10 mouse cellular contexts compared by ENCODE assay signal in the genomic region with DNA sequence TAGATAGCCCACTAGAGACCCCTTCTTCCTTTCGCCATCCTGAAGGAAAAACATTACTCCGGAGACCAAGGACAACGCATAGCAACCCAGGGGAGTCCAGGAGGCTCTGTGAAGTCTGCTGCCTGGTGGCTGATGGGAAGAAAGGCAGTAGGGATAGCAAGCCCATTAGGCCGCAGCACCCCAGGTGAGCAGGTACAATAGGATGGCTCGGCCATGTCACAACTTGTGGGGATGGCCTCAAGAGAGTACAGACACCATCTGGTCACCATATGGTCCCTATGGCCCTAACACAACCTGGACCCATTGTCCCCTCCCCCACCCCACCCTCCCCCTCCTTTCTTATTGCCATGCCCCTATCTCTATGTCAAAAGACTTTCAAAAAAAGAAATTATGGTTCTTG. TPM values are rescaled to one million over a fixed set of nuclear protein-coding genes. Genes with fewer than 3 reads are reported as not detected.
DNase-seq lines count a peak whose midpoint lies in the region; ATAC-seq and TF ChIP-seq lines count a peak whose summit lies in the region.
"Had no signal": no experiment of that assay in that cellular context is flagged by ENCODE, and none has a peak within 500 bp of the region (broad histone marks: within the 10 kb centered on the region; RNA-seq: fewer than 3 reads in every experiment).

No protein-coding gene starts in this region.

- H3K4me2 ChIP-seq in forebrain, postnatal 0 days (ENCODE audit: low read depth) = no peak overlapping the region
- H3K4me2 ChIP-seq in midbrain, embryonic 11.5 days = no peak overlapping the region

- H3K4me1 ChIP-seq in kidney, adult 2 months (ENCODE audit: control insufficient read depth, insufficient read depth, low read length) = peaks cover 39% of the 10 kb centered on the region
- H3K4me1 ChIP-seq in forebrain, postnatal 0 days (ENCODE audit: insufficient read depth) = peaks cover 8% of the 10 kb centered on the region
- H3K4me1 ChIP-seq in midbrain, embryonic 11.5 days (ENCODE audit: control insufficient read depth, insufficient read depth, low read length) = peaks cover 12% of the 10 kb centered on the region

- H3K36me3 ChIP-seq in kidney, adult 2 months (ENCODE audit: control insufficient read depth, insufficient read depth, low read length) = peaks cover 11% of the 10 kb centered on the region
- peaks cover 46% of the 10 kb centered on the region for H3K36me3 ChIP-seq in forebrain, postnatal 0 days (ENCODE audit: insufficient read depth)
- H3K36me3 ChIP-seq in midbrain, embryonic 11.5 days (ENCODE audit: control insufficient read depth, insufficient read depth, low read length) = peaks cover 35% of the 10 kb centered on the region

- H3K9me3 ChIP-seq in forebrain, postnatal 0 days (ENCODE audit: low read length) = no peaks in the 10 kb centered on the region
- H3K9me3 ChIP-seq in midbrain, embryonic 11.5 days (ENCODE audit: control insufficient read depth, low read length) = no peaks in the 10 kb centered on the region

- no peak for DNase-seq in kidney, adult 2 months
- DNase-seq in kidney, adult 8-10 months = no peak
- peak; percentile 70 for DNase-seq in cerebellum, adult 8-10 months
- no peak for DNase-seq in forebrain, postnatal 0 days
- DNase-seq in midbrain, embryonic 11.5 days (ENCODE audit: low spot score, missing footprints) = no peak
- no peak for DNase-seq in right cerebral cortex, postnatal 25 days
- DNase-seq in adrenal gland, adult 18-20 months (ENCODE audit: low spot score in 2 of 2) = no peak

- no peak for TF ChIP-seq CTCF in kidney, adult 2 months (conservative IDR thresholded peaks at IDR 0.05; ENCODE audit: insufficient read depth, insufficient read length, low read depth, low read length)
- no peak for TF ChIP-seq CTCF in forebrain, postnatal 0 days (IDR thresholded peaks at IDR 0.05; ENCODE audit: low read depth)

- H3K27ac ChIP-seq in kidney, adult 2 months (ENCODE audit: insufficient read depth, low read depth, low read length) = peak overlapping the region; percentile 73; the same call in 1 of the 2 replicates
- H3K27ac ChIP-seq in forebrain, postnatal 0 days (ENCODE audit: low read depth, low read length) = peak overlapping the region; percentile 21; the same call in 1 of the 2 replicates
- 0 out of 2 replicates have a peak overlapping the region, but pooled peaks have one; percentile 59 for H3K27ac ChIP-seq in midbrain, embryonic 11.5 days (ENCODE audit: low read depth, low read length)

- no peak for ATAC-seq in forebrain, postnatal 0 days
- ATAC-seq in midbrain, embryonic 11.5 days (ENCODE audit: low FRiP score) = no peak
- no peak for ATAC-seq in frontal cortex, adult (ENCODE audit: low TSS enrichment)

- H3K9ac ChIP-seq in forebrain, postnatal 0 days = no peak overlapping the region
- no peak overlapping the region for H3K9ac ChIP-seq in midbrain, embryonic 11.5 days (ENCODE audit: low read length)

- TF ChIP-seq POLR2A in kidney, adult 2 months (IDR thresholded peaks at IDR 0.05; ENCODE audit: low read depth, low read length) = no peak

- WGBS in kidney, adult 2 months = 75% methylated on average over 5 of the region's 5 CpGs
- 80% methylated on average over 5 of the region's 5 CpGs for whole genome bisulfite sequencing in forebrain, postnatal 0 days
- WGBS in midbrain, embryonic 11.5 days = 87% methylated on average over 5 of the region's 5 CpGs

- no peaks in the 10 kb centered on the region for H3K27me3 ChIP-seq in kidney, adult 2 months (replicated peaks; ENCODE audit: control insufficient read depth, insufficient read depth, low read length)
- no peaks in the 10 kb centered on the region for H3K27me3 ChIP-seq in forebrain, postnatal 0 days (ENCODE audit: insufficient read depth, low read length)
- H3K27me3 ChIP-seq in midbrain, embryonic 11.5 days (ENCODE audit: control insufficient read depth, insufficient read depth, low read length) = no peaks in the 10 kb centered on the region

- no peak overlapping the region for H3K4me3 ChIP-seq in kidney, adult 2 months (ENCODE audit: insufficient read depth, low read depth, low read length)
- no peak overlapping the region for H3K4me3 ChIP-seq in forebrain, postnatal 0 days (ENCODE audit: low read depth, low read length)
- no peak overlapping the region for H3K4me3 ChIP-seq in midbrain, embryonic 11.5 days (ENCODE audit: low read depth, low read length)

RNA-seq across cellular contexts. Expression of a gene that starts 4.9 kb away (rescaled TPM):
- 70.0 and 77.9 TPM in 2 replicates for polyA plus RNA-seq in kidney, adult 2 months (2012; rRNA removed)
- 16.9 and 20.0 TPM in 2 replicates for total RNA-seq in forebrain, postnatal 0 days (2014; rRNA removed)
- 8.5 and 9.5 TPM in 2 replicates for polyA plus RNA-seq in forebrain, postnatal 0 days (2015; fragmentation: Nextera tagmentation; extraction: Ambion mirVana)
- polyA plus RNA-seq in midbrain, embryonic 11.5 days (2014; fragmentation: Nextera tagmentation; extraction: Ambion mirVana) = 23.0 and 26.5 TPM in 2 replicates
- total RNA-seq in adrenal gland, adult 18-20 months (2021) = 10 to 100 TPM; 47.4 to 63.7 TPM

RNA-seq across cellular contexts. Expression of a gene that starts 8.6 kb away (rescaled TPM):
- 0.02 and 0.03 TPM in 2 replicates for polyA plus RNA-seq in kidney, adult 2 months (2012; rRNA removed)
- total RNA-seq in forebrain, postnatal 0 days (2014; rRNA removed) = 0.23 and 0.38 TPM in 2 replicates
- polyA plus RNA-seq in forebrain, postnatal 0 days (2015; fragmentation: Nextera tagmentation; extraction: Ambion mirVana) = 0.18 and 0.23 TPM in 2 replicates
- 0.04 TPM in 2 replicates for polyA plus RNA-seq in midbrain, embryonic 11.5 days (2014; fragmentation: Nextera tagmentation; extraction: Ambion mirVana)
- total RNA-seq in adrenal gland, adult 18-20 months (2021) = under 1 TPM; 0.10 to 0.13 TPM

RNA-seq across cellular contexts. Expression of a gene that starts 11.9 kb away (rescaled TPM):
- polyA plus RNA-seq in kidney, adult 2 months (2012; rRNA removed) = 52.5 and 66.9 TPM in 2 replicates
- 108 and 114 TPM in 2 replicates for total RNA-seq in forebrain, postnatal 0 days (2014; rRNA removed)
- polyA plus RNA-seq in forebrain, postnatal 0 days (2015; fragmentation: Nextera tagmentation; extraction: Ambion mirVana) = 258 and 270 TPM in 2 replicates
- polyA plus RNA-seq in midbrain, embryonic 11.5 days (2014; fragmentation: Nextera tagmentation; extraction: Ambion mirVana) = 396 and 404 TPM in 2 replicates
- 100 to 1,000 TPM; 157 to 159 TPM for total RNA-seq in adrenal gland, adult 18-20 months (2021)

RNA-seq across cellular contexts. Expression of a gene that starts 12.0 kb away (rescaled TPM):
- polyA plus RNA-seq in kidney, adult 2 months (2012; rRNA removed) = 11.7 TPM in 2 replicates
- 40.2 and 62.7 TPM in 2 replicates for total RNA-seq in forebrain, postnatal 0 days (2014; rRNA removed)
- 29.0 and 29.7 TPM in 2 replicates for polyA plus RNA-seq in forebrain, postnatal 0 days (2015; fragmentation: Nextera tagmentation; extraction: Ambion mirVana)
- polyA plus RNA-seq in midbrain, embryonic 11.5 days (2014; fragmentation: Nextera tagmentation; extraction: Ambion mirVana) = 67.3 and 71.4 TPM in 2 replicates
- 10 to 100 TPM; 53.6 to 55.8 TPM for total RNA-seq in adrenal gland, adult 18-20 months (2021)

RNA-seq across cellular contexts. Expression of a gene that starts 33.8 kb away (rescaled TPM):
- 0.16 TPM in 1 of 2 replicates, not detected in the other for polyA plus RNA-seq in kidney, adult 2 months (2012; rRNA removed)
- not detected in 2 replicates for total RNA-seq in forebrain, postnatal 0 days (2014; rRNA removed)
- polyA plus RNA-seq in forebrain, postnatal 0 days (2015; fragmentation: Nextera tagmentation; extraction: Ambion mirVana) = not detected in 2 replicates
- not detected in 2 replicates for polyA plus RNA-seq in midbrain, embryonic 11.5 days (2014; fragmentation: Nextera tagmentation; extraction: Ambion mirVana)
- not detected for total RNA-seq in adrenal gland, adult 18-20 months (2021)
- total RNA-seq: common myeloid progenitor, adult 5-6 weeks; left cerebral cortex, postnatal 14 days had no signal

Comparison
In these comparisons a context has a peak if more than half of its experiments do, and no peak if none do; other contexts are left out.
1. H3K27ac ChIP-seq: peak in every context shown above with its lines; median percentile 73 in kidney, adult 2 months; 59 in midbrain, embryonic 11.5 days; 21 in forebrain, postnatal 0 days.